Mouse (Mus musculus): Measurements from ENCODE around the gene Hypk. TPM values are rescaled to one million over a fixed set of nuclear protein-coding genes. Genes with fewer than 3 reads are reported as not detected.
A peak's percentile ranks its signal among the peaks of the same experiment; 100 is the strongest.

Gene Hypk
- polyA plus RNA-seq, 1 experiment, result 26.4 TPM

- H3K79me2 ChIP-seq (ENCODE audit: control insufficient read depth, insufficient read depth), result no peaks in the 10 kb centered on the region
- no peaks in the 10 kb centered on the region for H3K27me3 ChIP-seq (ENCODE audit: control insufficient read depth, insufficient read depth, insufficient read length)
- H3K4me3 ChIP-seq, result no peak overlapping the region
- TF ChIP-seq POLR2AphosphoS2 (IDR thresholded peaks at IDR 0.05; ENCODE audit: insufficient read length, low read depth) (peak; percentile 30), POLR2A (IDR thresholded peaks at IDR 0.05; ENCODE audit: insufficient read length, low read depth) (no peak)
- H3ac ChIP-seq (ENCODE audit: control insufficient read depth, insufficient read length), result no peak overlapping the region
- H3K4me2 ChIP-seq (ENCODE audit: low read depth), result no peak overlapping the region
- peaks cover 30% of the 10 kb centered on the region for H3K36me3 ChIP-seq (ENCODE audit: control insufficient read depth, insufficient read depth)
Measured at GRCm38 (mm10) chr2:121439746-121440145, 13.3 kb upstream of the Hypk start.

DNA sequence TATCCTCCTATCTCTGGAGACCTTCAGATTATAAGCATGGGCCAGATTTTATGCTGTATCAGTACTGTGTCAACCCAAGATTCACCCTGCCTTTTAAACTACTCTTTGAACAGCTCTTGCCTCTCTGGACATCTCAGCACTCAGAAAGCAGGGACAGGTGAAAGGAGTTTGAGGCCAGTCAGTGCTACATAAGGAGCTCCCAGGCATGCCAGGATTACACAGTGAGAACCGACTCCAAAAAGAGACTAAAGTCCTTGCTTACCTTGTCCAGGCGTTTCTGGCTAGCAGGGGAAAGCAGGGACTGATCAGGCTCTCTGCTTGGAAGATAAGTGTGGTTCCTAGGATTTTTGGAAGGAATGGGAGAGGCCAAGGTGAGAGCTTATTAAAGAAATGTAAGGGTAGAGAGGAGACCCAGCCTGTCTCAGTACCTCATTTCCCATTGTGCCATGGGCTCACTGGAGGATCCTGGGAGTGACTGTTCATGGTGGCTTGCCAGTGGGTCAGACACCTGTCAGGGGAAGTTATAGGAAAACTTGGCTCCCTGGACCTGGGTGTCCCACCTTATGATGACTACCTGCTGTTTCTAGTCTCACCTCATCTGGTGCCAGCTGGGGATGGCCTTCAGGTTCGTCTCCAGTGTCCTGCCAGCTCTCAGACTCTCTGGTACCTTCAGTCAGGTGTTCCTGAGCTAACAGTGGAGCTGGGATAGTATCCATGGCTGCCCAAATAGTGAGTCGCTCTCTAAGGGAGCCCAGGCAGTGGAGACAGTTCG, 12.1 kb upstream of the Hypk start:
- TF ChIP-seq E2F4 (IDR thresholded peaks at IDR 0.05; ENCODE audit: insufficient read depth) (no peak), CEBPB (IDR thresholded peaks at IDR 0.05; ENCODE audit: insufficient read depth, poor library complexity, severe bottlenecking) (no peak), REST (IDR thresholded peaks at IDR 0.05; ENCODE audit: insufficient read depth, insufficient read length) (no peak)
- H3K4me2 ChIP-seq (ENCODE audit: low read depth), result no peak overlapping the region
- H3K79me2 ChIP-seq (ENCODE audit: control insufficient read depth, insufficient read depth), result no peaks in the 10 kb centered on the region
- H3K36me3 ChIP-seq (ENCODE audit: control insufficient read depth, insufficient read depth), result peaks cover 18% of the 10 kb centered on the region
- no peak overlapping the region for H3K4me3 ChIP-seq
- no peaks in the 10 kb centered on the region for H3K27me3 ChIP-seq (ENCODE audit: control insufficient read depth, insufficient read depth, insufficient read length)
- H3ac ChIP-seq (ENCODE audit: control insufficient read depth, insufficient read length), result no peak overlapping the region

DNA sequence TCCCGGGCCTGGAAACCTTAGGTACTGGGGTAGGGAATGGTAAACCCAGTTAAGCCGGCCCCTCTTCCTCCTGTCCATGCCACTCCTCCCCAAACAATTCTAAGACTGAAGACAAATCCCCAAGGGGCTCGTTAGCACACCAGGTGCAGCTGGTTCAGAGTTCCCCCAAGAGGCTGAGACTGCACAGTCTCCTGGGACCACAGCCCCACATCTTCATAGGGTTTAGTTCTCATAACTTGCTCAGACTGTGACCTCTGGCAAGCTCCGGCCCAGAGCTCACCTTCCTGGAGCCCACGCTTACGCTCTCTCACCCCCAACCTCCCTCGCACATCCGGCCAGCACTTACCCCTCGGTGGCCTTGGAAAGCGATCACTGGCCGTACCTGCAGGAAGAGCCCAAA, 11.3 kb upstream of the Hypk start:
- H3K4me3 ChIP-seq, result no peak overlapping the region
- no peak overlapping the region for H3ac ChIP-seq (ENCODE audit: control insufficient read depth, insufficient read length)
- H3K36me3 ChIP-seq (ENCODE audit: control insufficient read depth, insufficient read depth), result peaks cover 14% of the 10 kb centered on the region
- H3K27me3 ChIP-seq (ENCODE audit: control insufficient read depth, insufficient read depth, insufficient read length), result no peaks in the 10 kb centered on the region
- H3K79me2 ChIP-seq (ENCODE audit: control insufficient read depth, insufficient read depth), result no peaks in the 10 kb centered on the region
- TF ChIP-seq MAX (IDR thresholded peaks at IDR 0.05; ENCODE audit: low read depth), result no peak
- TF ChIP-seq TCF12 (IDR thresholded peaks at IDR 0.05; ENCODE audit: insufficient read depth, poor library complexity, severe bottlenecking), result no peak
- no peak for TF ChIP-seq CEBPB (IDR thresholded peaks at IDR 0.05; ENCODE audit: insufficient read depth, poor library complexity, severe bottlenecking)
- no peak for TF ChIP-seq REST (IDR thresholded peaks at IDR 0.05; ENCODE audit: insufficient read depth, insufficient read length)
- TF ChIP-seq USF1 (IDR thresholded peaks at IDR 0.05; ENCODE audit: low read depth), result no peak
- no peak for TF ChIP-seq SRF (IDR thresholded peaks at IDR 0.05; ENCODE audit: control insufficient read depth, insufficient read length, low read depth)
- TF ChIP-seq POLR2AphosphoS2 (IDR thresholded peaks at IDR 0.05; ENCODE audit: insufficient read length, low read depth), result no peak
- no peak for TF ChIP-seq MYOD1 (IDR thresholded peaks at IDR 0.05; ENCODE audit: control insufficient read depth in 1 of 3, insufficient read length in 2 of 3, low read depth in 2 of 3)
- no peak for TF ChIP-seq TCF3 (IDR thresholded peaks at IDR 0.05; ENCODE audit: insufficient read length, low read depth)
- TF ChIP-seq POLR2A (IDR thresholded peaks at IDR 0.05; ENCODE audit: insufficient read length, low read depth), result no peak
- TF ChIP-seq E2F4 (IDR thresholded peaks at IDR 0.05; ENCODE audit: insufficient read depth), result no peak
- TF ChIP-seq MYOG (IDR thresholded peaks at IDR 0.05; ENCODE audit: control insufficient read depth in 1 of 3, insufficient read depth in 1 of 3, insufficient read length in 2 of 3, low read depth in 2 of 3), result no peak
- no peak overlapping the region for H3K4me2 ChIP-seq (ENCODE audit: low read depth)

GRCm38 (mm10) chr2:121442259-121443067, 10.6 kb upstream of the Hypk start:
- Histone ChIP-seq H3K79me2 (ENCODE audit: control insufficient read depth, insufficient read depth) (no peaks in the 10 kb centered on the region), H3ac (ENCODE audit: control insufficient read depth, insufficient read length) (no peak overlapping the region), H3K36me3 (ENCODE audit: control insufficient read depth, insufficient read depth) (peaks cover 12% of the 10 kb centered on the region), H3K27me3 (ENCODE audit: control insufficient read depth, insufficient read depth, insufficient read length) (no peaks in the 10 kb centered on the region), H3K4me3 (no peak overlapping the region), H3K4me2 (ENCODE audit: low read depth) (no peak overlapping the region)
- TF ChIP-seq MYOD1 (IDR thresholded peaks at IDR 0.05; ENCODE audit: control insufficient read depth in 1 of 3, insufficient read length in 2 of 3, low read depth in 2 of 3), result no peak
- TF ChIP-seq USF1 (IDR thresholded peaks at IDR 0.05; ENCODE audit: low read depth), result no peak
- TF ChIP-seq TCF12 (IDR thresholded peaks at IDR 0.05; ENCODE audit: insufficient read depth, poor library complexity, severe bottlenecking), result no peak
- no peak for TF ChIP-seq TCF3 (IDR thresholded peaks at IDR 0.05; ENCODE audit: insufficient read length, low read depth)
- no peak for TF ChIP-seq POLR2AphosphoS2 (IDR thresholded peaks at IDR 0.05; ENCODE audit: insufficient read length, low read depth)
- no peak for TF ChIP-seq E2F4 (IDR thresholded peaks at IDR 0.05; ENCODE audit: insufficient read depth)
- TF ChIP-seq MYOG (IDR thresholded peaks at IDR 0.05; ENCODE audit: control insufficient read depth in 1 of 3, insufficient read depth in 1 of 3, insufficient read length in 2 of 3, low read depth in 2 of 3), result no peak

DNA sequence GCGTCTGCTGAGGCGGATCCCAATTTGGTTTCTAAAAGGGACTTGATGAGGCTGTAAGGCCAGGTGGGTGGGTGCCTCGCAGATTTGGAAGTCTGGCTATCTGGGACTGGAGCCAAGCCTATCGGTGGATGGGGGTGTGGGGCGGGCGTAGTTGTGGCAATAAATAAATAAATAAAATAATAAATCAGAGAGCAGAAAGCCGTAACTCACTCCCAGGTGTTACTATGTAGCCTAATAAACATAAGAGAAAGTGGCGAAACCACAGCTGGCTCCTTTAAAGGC, 10.1 kb upstream of the Hypk start:
- Histone ChIP-seq H3K4me2 (ENCODE audit: low read depth) (no peak overlapping the region), H3K36me3 (ENCODE audit: control insufficient read depth, insufficient read depth) (peaks cover 9% of the 10 kb centered on the region), H3ac (ENCODE audit: control insufficient read depth, insufficient read length) (no peak overlapping the region), H3K79me2 (ENCODE audit: control insufficient read depth, insufficient read depth) (no peaks in the 10 kb centered on the region), H3K4me3 (no peak overlapping the region), H3K27me3 (ENCODE audit: control insufficient read depth, insufficient read depth, insufficient read length) (no peaks in the 10 kb centered on the region)
- TF ChIP-seq CEBPB (IDR thresholded peaks at IDR 0.05; ENCODE audit: insufficient read depth, poor library complexity, severe bottlenecking) (no peak), E2F4 (IDR thresholded peaks at IDR 0.05; ENCODE audit: insufficient read depth) (no peak), MYOG (IDR thresholded peaks at IDR 0.05; ENCODE audit: control insufficient read depth in 1 of 3, insufficient read depth in 1 of 3, insufficient read length in 2 of 3, low read depth in 2 of 3) (no peak), POLR2A (IDR thresholded peaks at IDR 0.05; ENCODE audit: insufficient read length, low read depth) (no peak), MAX (IDR thresholded peaks at IDR 0.05; ENCODE audit: low read depth) (no peak), REST (IDR thresholded peaks at IDR 0.05; ENCODE audit: insufficient read depth, insufficient read length) (no peak), TCF3 (IDR thresholded peaks at IDR 0.05; ENCODE audit: insufficient read length, low read depth) (no peak), USF1 (IDR thresholded peaks at IDR 0.05; ENCODE audit: low read depth) (no peak), POLR2AphosphoS2 (IDR thresholded peaks at IDR 0.05; ENCODE audit: insufficient read length, low read depth) (no peak), TCF12 (IDR thresholded peaks at IDR 0.05; ENCODE audit: insufficient read depth, poor library complexity, severe bottlenecking) (no peak), SRF (IDR thresholded peaks at IDR 0.05; ENCODE audit: control insufficient read depth, insufficient read length, low read depth) (no peak), MYOD1 (IDR thresholded peaks at IDR 0.05; ENCODE audit: control insufficient read depth in 1 of 3, insufficient read length in 2 of 3, low read depth in 2 of 3) (no peak)

Measured in myocyte (in vitro differentiated cells).